Mouse (Mus musculus) ES-E14 (cell line): ENCODE measurements around the gene Clptm1. TPM values are rescaled to one million over a fixed set of nuclear protein-coding genes. Genes with fewer than 3 reads are reported as not detected.

Source experiments
- DNase-seq: peaks from one replicate; pipeline ENCODE4 v3.0.0-alpha.2; 2013; ENCODE audit warnings: low read depth, low spot score
- H3K27ac ChIP-seq: 2 replicates; pipeline ENCODE4 v1.5.1; 2012; ENCODE audit warnings: low read depth, mild to moderate bottlenecking, low read length, moderate library complexity, mixed read lengths; ENCODE audit not compliant: poor library complexity, insufficient read depth, severe bottlenecking
- H3K36me3 ChIP-seq: 2 replicates; pipeline ENCODE4 v1.6.1; 2012; ENCODE audit warnings: mild to moderate bottlenecking, low read length, moderate library complexity, mixed read lengths; ENCODE audit not compliant: control insufficient read depth, poor library complexity, insufficient read depth, severe bottlenecking
- H3K4me1 ChIP-seq, 2 experiments: fragments of 150-350 bp in 1 of 2; sonication (generic) in 1 of 2; 2 replicates each; pipeline ENCODE4 v1.6.1; 2012; ENCODE audit warnings: low read length in 2 of 2, mild to moderate bottlenecking in 1 of 2, mixed read lengths in 1 of 2; ENCODE audit not compliant: control insufficient read depth in 2 of 2, insufficient read depth in 2 of 2, poor library complexity in 1 of 2
- H3K4me3 ChIP-seq, 2 experiments: fragments of 150-350 bp in 1 of 2; sonication (generic) in 1 of 2; 2 replicates each; pipeline ENCODE4 v1.5.1; 2012; ENCODE audit warnings: low read length in 2 of 2, low read depth in 1 of 2, mild to moderate bottlenecking in 1 of 2, mixed read lengths in 1 of 2; ENCODE audit not compliant: insufficient read depth in 1 of 2, poor library complexity in 1 of 2, severe bottlenecking in 1 of 2
- H3K9ac ChIP-seq: 2 replicates; pipeline ENCODE4 v1.6.1; 2012; ENCODE audit warnings: low read depth, mild to moderate bottlenecking, low read length, mixed read lengths; ENCODE audit not compliant: poor library complexity, insufficient read depth, severe bottlenecking
- H3K9me3 ChIP-seq: fragments of 150-350 bp; sonication (generic); 2 replicates; pipeline ENCODE4 v1.6.1; 2012; ENCODE audit warnings: low read depth, mild to moderate bottlenecking, low read length; ENCODE audit not compliant: control insufficient read depth, insufficient read depth
- CHD2 ChIP-seq: IDR thresholded peaks from 2 replicates; pipeline ENCODE4 v1.6.1; 2014; ENCODE audit warnings: mild to moderate bottlenecking, low read depth, low read length, inconsistent platforms
- HCFC1 ChIP-seq: IDR thresholded peaks from 2 replicates; pipeline ENCODE4 v1.6.1; 2012; ENCODE audit warnings: low read length, inconsistent platforms, borderline replicate concordance; ENCODE audit not compliant: insufficient read depth
- MAFK ChIP-seq: IDR thresholded peaks from 2 replicates; pipeline ENCODE4 v1.6.1; 2014; ENCODE audit warnings: mild to moderate bottlenecking, low read depth, low read length, inconsistent platforms; ENCODE audit not compliant: insufficient read depth
- ZC3H11A ChIP-seq: IDR thresholded peaks from 2 replicates; pipeline ENCODE4 v1.6.1; 2012; ENCODE audit warnings: low read depth, mild to moderate bottlenecking, inconsistent platforms, low read length, borderline replicate concordance
- ZNF384 ChIP-seq: IDR thresholded peaks from 2 replicates; pipeline ENCODE4 v1.6.1; 2012; ENCODE audit warnings: low read depth, low read length, inconsistent platforms
- in situ Hi-C, 2 experiments: fragments of 600-800 bp; cut with MboI; formaldehyde crosslinking; loops; one replicate each; pipeline ENCODE4 v1.15.1; 2025; ENCODE audit warnings: low sequenced_read_pairs in 2 of 2, inconsistent platforms in 1 of 2; ENCODE audit not compliant: unreplicated experiment in 2 of 2
- total RNA-seq: library from RNA; depleted of rRNA; stranded (reverse); fragments of 300-350 nt; gene quantifications from 2 replicates; pipeline ENCODE4 v1.2.3, GENCODE M21; 2012

The Clptm1 gene
- total RNA-seq, 1 experiment, result 129 TPM

- H3K27ac ChIP-seq, result no peak overlapping the region
- no peaks in the 10 kb centered on the region for H3K9me3 ChIP-seq
- H3K4me3 ChIP-seq, result no peak overlapping the region
- no peak for DNase-seq
- in situ Hi-C loops, result no loop called here
- H3K4me1 ChIP-seq, result peaks cover 0 to 27% of the 10 kb centered on the region in 2 experiments; a peak in 3 of 4 replicates
- no peaks in the 10 kb centered on the region for H3K36me3 ChIP-seq
- TF ChIP-seq ZNF384, result no peak
- no peak for TF ChIP-seq ZC3H11A
- no peak for TF ChIP-seq MAFK
- TF ChIP-seq HCFC1, result no peak
- TF ChIP-seq CHD2, result no peak
- no peak overlapping the region for H3K9ac ChIP-seq
Observed at GRCm38 (mm10) chr7:19683771-19684201, 19.0 kb upstream of the Clptm1 start.

GRCm38 (mm10) chr7:19682979-19683378 is 18.1 kb upstream of the Clptm1 start:
- Histone ChIP-seq H3K9me3 (no peaks in the 10 kb centered on the region), H3K9ac (no peak overlapping the region), H3K4me3 (no peak overlapping the region), H3K27ac (no peak overlapping the region), H3K36me3 (no peaks in the 10 kb centered on the region), H3K4me1 (peaks cover 0 to 27% of the 10 kb centered on the region in 2 experiments; a peak in 3 of 4 replicates)
- in situ Hi-C loops, result no loop called here
- TF ChIP-seq CHD2, result no peak
- DNase-seq, result no peak

GRCm38 (mm10) chr7:19681202-19681694 is 16.4 kb upstream of the Clptm1 start, which contains the start of the genes Gm44805 and Apoc4:
Gm44805 (minus strand) TSS chr7:19681423.
Apoc4 (minus strand) TSS chr7:19681479.
- no peak for DNase-seq
- H3K36me3 ChIP-seq, result no peaks in the 10 kb centered on the region
- TF ChIP-seq ZC3H11A, result no peak
- TF ChIP-seq CHD2, result no peak
- no peak for TF ChIP-seq ZNF384
- no peak for TF ChIP-seq HCFC1
- TF ChIP-seq MAFK, result no peak
- in situ Hi-C loops, result no loop called here
- no peaks in the 10 kb centered on the region for H3K9me3 ChIP-seq
- H3K9ac ChIP-seq, result no peak within 1 kb of the TSS
- H3K27ac ChIP-seq, result no peak within 1 kb of the TSS
- peaks cover 0 to 24% of the 10 kb centered on the region in 2 experiments; a peak in 3 of 4 replicates for H3K4me1 ChIP-seq
- no peak within 1 kb of the TSS for H3K4me3 ChIP-seq

- no peak for TF ChIP-seq ZC3H11A
- no peak for TF ChIP-seq MAFK
- no peak for TF ChIP-seq ZNF384
- no peak for TF ChIP-seq CHD2
- TF ChIP-seq HCFC1, result no peak
- Histone ChIP-seq H3K27ac (no peak overlapping the region), H3K36me3 (no peaks in the 10 kb centered on the region), H3K4me3 (no peak overlapping the region), H3K4me1 (peaks cover 0 to 20% of the 10 kb centered on the region in 2 experiments; a peak in 3 of 4 replicates), H3K9ac (no peak overlapping the region), H3K9me3 (no peaks in the 10 kb centered on the region)
- DNase-seq, result no peak
- in situ Hi-C loops, result no loop called here
Observed at GRCm38 (mm10) chr7:19680702-19681101, 15.9 kb upstream of the Clptm1 start.

GRCm38 (mm10) chr7:19678901-19679300 is 14.1 kb upstream of the Clptm1 start:
- in situ Hi-C loops, result no loop called here
- H3K4me1 ChIP-seq, result peaks cover 0 to 13% of the 10 kb centered on the region in 2 experiments; a peak in 3 of 4 replicates

More at GRCm38 (mm10) chr7:19678901-19679300, 14.1 kb upstream of the Clptm1 start:
- TF ChIP-seq HCFC1 (no peak), CHD2 (no peak), MAFK (no peak), ZC3H11A (no peak), ZNF384 (no peak)
- Histone ChIP-seq H3K27ac (no peak overlapping the region), H3K9me3 (no peaks in the 10 kb centered on the region), H3K4me3 (no peak overlapping the region), H3K36me3 (no peaks in the 10 kb centered on the region), H3K9ac (no peak overlapping the region)
- no peak for DNase-seq
